Mouse (Mus musculus) heart, embryonic 13.5 days (tissue): Measurements from ENCODE around the gene Adra1b. TPM values are rescaled to one million over a fixed set of nuclear protein-coding genes. Genes with fewer than 3 reads are reported as not detected.

Source experiments
- ATAC-seq: fragments of 200-750 bp; cut with Nextera tagmentation; 2 replicates; pipeline ENCODE4 v1.8.0; 2017; ENCODE audit warnings: moderate TSS enrichment; ENCODE audit not compliant: insufficient number of reproducible peaks, low FRiP score, low TSS enrichment; ENCODE audit errors: extremely low read depth
- H3K27ac ChIP-seq: fragments of 300-500 bp; sonication (generic); replicated peaks from 2 replicates; pipeline ENCODE4 v1.5.1; 2015; ENCODE audit warnings: moderate library complexity, mild to moderate bottlenecking, inconsistent platforms
- H3K27me3 ChIP-seq: fragments of 300-500 bp; sonication (generic); replicated peaks from 2 replicates; pipeline ENCODE4 v1.6.1; 2015; ENCODE audit warnings: mild to moderate bottlenecking, inconsistent platforms
- H3K36me3 ChIP-seq: fragments of 300-500 bp; sonication (generic); 2 replicates; pipeline ENCODE4 v1.6.1; 2015; ENCODE audit warnings: mild to moderate bottlenecking, inconsistent platforms
- H3K4me1 ChIP-seq: fragments of 300-500 bp; sonication (generic); 2 replicates; pipeline ENCODE4 v1.6.1; 2015; ENCODE audit warnings: inconsistent platforms
- H3K4me2 ChIP-seq: fragments of 300-500 bp; sonication (generic); 2 replicates; pipeline ENCODE4 v1.6.1; 2015; ENCODE audit warnings: inconsistent platforms, mild to moderate bottlenecking, moderate library complexity
- H3K4me3 ChIP-seq: fragments of 300-500 bp; sonication (generic); 2 replicates; pipeline ENCODE4 v1.5.1; 2015; ENCODE audit warnings: moderate library complexity, mild to moderate bottlenecking, inconsistent platforms
- H3K9ac ChIP-seq: fragments of 300-500 bp; sonication (generic); 2 replicates; pipeline ENCODE4 v1.6.1; 2015; ENCODE audit warnings: inconsistent platforms, mild to moderate bottlenecking, moderate library complexity
- H3K9me3 ChIP-seq: fragments of 300-500 bp; sonication (generic); 2 replicates; pipeline ENCODE4 v1.6.1; 2016; ENCODE audit warnings: inconsistent platforms
- WGBS: fragments of 180-500 bp; shearing (Covaris S2); methylation state at CpG from one replicate; pipeline ENCODE4 v1.1.7; 2015; ENCODE audit warnings: mixed read lengths; 5-methylcytosine and 5-hydroxymethylcytosine counted together
- polyA plus RNA-seq: library from polyadenylated mRNA; unstranded; fragments of >200 nt; fragmentation: Nextera tagmentation; extraction: Ambion mirVana; gene quantifications from 2 replicates; pipeline ENCODE4 v1.2.1, GENCODE M21; 2015

The Adra1b gene
- polyA plus RNA-seq, 1 experiment from 2014 or later: 5.8 TPM

GRCm38 (mm10) chr11:43766922-43767648 is 133.9 kb downstream of the Adra1b start:
- Histone ChIP-seq H3K4me3 (peak overlapping the region; percentile 61), H3K4me2 (peak overlapping the region; percentile 75), H3K36me3 (no peaks in the 10 kb centered on the region), H3K9ac (peak overlapping the region; percentile 71), H3K9me3 (no peaks in the 10 kb centered on the region), H3K27ac (no peak overlapping the region), H3K27me3 (peaks cover 15% of the 10 kb centered on the region), H3K4me1 (peaks cover 7% of the 10 kb centered on the region; the same call in 1 of the 2 replicates)
- WGBS: 6% methylated on average over 37 of the region's 37 CpGs
- ATAC-seq: peak; percentile 54; the same call in 1 of the 2 replicates

- no peaks in the 10 kb centered on the region for H3K4me1 ChIP-seq
- H3K27me3 ChIP-seq: peaks cover 5% of the 10 kb centered on the region
- no peak overlapping the region for H3K27ac ChIP-seq
- no peaks in the 10 kb centered on the region for H3K36me3 ChIP-seq
- 49% methylated on average over 2 of the region's 2 CpGs for WGBS
- no peak for ATAC-seq
- no peak overlapping the region for H3K4me3 ChIP-seq
- H3K9me3 ChIP-seq: no peaks in the 10 kb centered on the region
- no peak overlapping the region for H3K4me2 ChIP-seq
- H3K9ac ChIP-seq: no peak overlapping the region
Measured at GRCm38 (mm10) chr11:43758436-43758835, 142.6 kb downstream of the Adra1b start.

GRCm38 (mm10) chr11:43755411-43755810 is 145.6 kb downstream of the Adra1b start:
- H3K27me3 ChIP-seq: peaks cover 5% of the 10 kb centered on the region
- ATAC-seq: no peak
- H3K9me3 ChIP-seq: no peaks in the 10 kb centered on the region
- H3K9ac ChIP-seq: no peak overlapping the region
- no peak overlapping the region for H3K4me3 ChIP-seq
- WGBS: 62% methylated on average over 5 of the region's 5 CpGs
- no peak overlapping the region for H3K27ac ChIP-seq
- no peaks in the 10 kb centered on the region for H3K4me1 ChIP-seq
- no peak overlapping the region for H3K4me2 ChIP-seq
- H3K36me3 ChIP-seq: no peaks in the 10 kb centered on the region

- Histone ChIP-seq H3K4me1 (no peaks in the 10 kb centered on the region), H3K36me3 (no peaks in the 10 kb centered on the region), H3K4me2 (no peak overlapping the region), H3K27ac (no peak overlapping the region), H3K27me3 (peaks cover 5% of the 10 kb centered on the region), H3K9ac (no peak overlapping the region), H3K9me3 (no peaks in the 10 kb centered on the region), H3K4me3 (no peak overlapping the region)
- WGBS: 69% methylated on average over 1 of the region's 1 CpGs
- no peak for ATAC-seq
Measured at GRCm38 (mm10) chr11:43754568-43754967, 146.4 kb downstream of the Adra1b start.

GRCm38 (mm10) chr11:43751542-43751941 is 149.5 kb downstream of the Adra1b start:
- no peak overlapping the region for H3K27ac ChIP-seq
- H3K27me3 ChIP-seq: peaks cover 5% of the 10 kb centered on the region
- H3K4me3 ChIP-seq: no peak overlapping the region
- H3K4me1 ChIP-seq: peaks cover 8% of the 10 kb centered on the region
- no peak overlapping the region for H3K9ac ChIP-seq
- no peak overlapping the region for H3K4me2 ChIP-seq
- no peaks in the 10 kb centered on the region for H3K36me3 ChIP-seq
- 64% methylated on average over 2 of the region's 2 CpGs for WGBS
- no peak for ATAC-seq
- no peaks in the 10 kb centered on the region for H3K9me3 ChIP-seq

GRCm38 (mm10) chr11:43747233-43748226 is 153.5 kb downstream of the Adra1b start, which contains the start of gene Ttc1:
Gene Ttc1, minus strand, starts transcription at chr11:43748008.
- Histone ChIP-seq H3K4me1 (peaks cover 9% of the 10 kb centered on the region), H3K27me3 (no peaks in the 10 kb centered on the region), H3K27ac (peak within 1 kb of the TSS; percentile 66), H3K4me2 (peak within 1 kb of the TSS; percentile 94), H3K36me3 (peaks cover 28% of the 10 kb centered on the region), H3K4me3 (peak within 1 kb of the TSS; percentile 74), H3K9ac (peak within 1 kb of the TSS; percentile 88), H3K9me3 (no peaks in the 10 kb centered on the region)
- WGBS: 2% methylated on average over 47 of the region's 47 CpGs
- ATAC-seq: peak; percentile 95

- no peak overlapping the region for H3K9ac ChIP-seq
- H3K27ac ChIP-seq: no peak overlapping the region
- ATAC-seq: no peak
- H3K4me2 ChIP-seq: no peak overlapping the region
- 83% methylated on average over 7 of the region's 7 CpGs for WGBS
- no peaks in the 10 kb centered on the region for H3K27me3 ChIP-seq
- no peaks in the 10 kb centered on the region for H3K4me1 ChIP-seq
- H3K9me3 ChIP-seq: no peaks in the 10 kb centered on the region
- H3K4me3 ChIP-seq: no peak overlapping the region
- H3K36me3 ChIP-seq: peaks cover 56% of the 10 kb centered on the region
Measured at GRCm38 (mm10) chr11:43728737-43729301, 172.2 kb downstream of the Adra1b start.

GRCm38 (mm10) chr11:43727796-43728195 is 173.2 kb downstream of the Adra1b start:
- no peak for ATAC-seq
- Histone ChIP-seq H3K27me3 (no peaks in the 10 kb centered on the region), H3K4me1 (no peaks in the 10 kb centered on the region), H3K4me3 (no peak overlapping the region), H3K9me3 (no peaks in the 10 kb centered on the region), H3K4me2 (no peak overlapping the region), H3K27ac (no peak overlapping the region), H3K36me3 (peaks cover 54% of the 10 kb centered on the region), H3K9ac (no peak overlapping the region)
- 66% methylated on average over 7 of the region's 7 CpGs for WGBS

Other genes starting within 250 kb of the Adra1b start
- gene Pwwp2a, start 219.2 kb downstream of the Adra1b start, polyA plus RNA-seq: 18.0 and 18.4 TPM in 2 replicates
- gene Ttc1, start 153.2 kb downstream of the Adra1b start, polyA plus RNA-seq: 54.4 and 57.8 TPM in 2 replicates